In genomic region chrX:74270062-74270901, GRCm38 (mm10) we compare ENCODE assay signal across 8 mouse cellular contexts. TPM values are rescaled to one million over a fixed set of nuclear protein-coding genes. Genes with fewer than 3 reads are reported as not detected.
DNase-seq lines count a peak whose midpoint lies in the region; ATAC-seq and TF ChIP-seq lines count a peak whose summit lies in the region.

TSS of gene Rpl10 (plus strand) at chrX:74270812.

- no peak for TF ChIP-seq CTCF in ES-Bruce4 (IDR thresholded peaks at IDR 0.05; ENCODE audit: low read depth, low read length)

- H3K36me3 ChIP-seq in ES-Bruce4 (ENCODE audit: control insufficient read depth, insufficient read depth, low read length, poor library complexity, severe bottlenecking): peaks cover 20% of the 10 kb centered on the region
- H3K36me3 ChIP-seq in forebrain, embryonic 14.5 days (ENCODE audit: control insufficient read depth, insufficient read depth, low read length): peaks cover 8% of the 10 kb centered on the region; the same call in 1 of the 2 replicates
- no peaks in the 10 kb centered on the region for H3K36me3 ChIP-seq in neural tube, embryonic 15.5 days

- no peaks in the 10 kb centered on the region for H3K4me1 ChIP-seq in ES-Bruce4 (ENCODE audit: control insufficient read depth, insufficient read depth, low read length)
- no peaks in the 10 kb centered on the region for H3K4me1 ChIP-seq in forebrain, embryonic 14.5 days (ENCODE audit: control insufficient read depth, insufficient read depth, low read length)
- H3K4me1 ChIP-seq in neural tube, embryonic 15.5 days: peaks cover 10% of the 10 kb centered on the region

- ATAC-seq in forebrain, embryonic 14.5 days: peak; percentile 96
- ATAC-seq in neural tube, embryonic 15.5 days (ENCODE audit: low FRiP score): peak; percentile 97

- DNase-seq in cerebellum, adult 11 months: peak; percentile 85
- DNase-seq in forebrain, embryonic 14.5 days (ENCODE audit: low spot score): peak; percentile 98
- peak; percentile 85 to 88 for DNase-seq in heart, postnatal 14 days
- DNase-seq in layer of hippocampus, adult 11-12 months (ENCODE audit: low spot score): peak; percentile 94
- peak; percentile 95 for DNase-seq in lung, adult 18-20 months
- peak; percentile 92 for DNase-seq in testis, postnatal 14 days (ENCODE audit: low spot score)

- peak within 1 kb of the TSS; percentile 89 for H3K9ac ChIP-seq in ES-Bruce4 (ENCODE audit: low read depth, poor library complexity, severe bottlenecking)
- H3K9ac ChIP-seq in forebrain, embryonic 14.5 days (ENCODE audit: low read length): peak within 1 kb of the TSS; percentile 74
- H3K9ac ChIP-seq in neural tube, embryonic 15.5 days (replicated peaks): peak within 1 kb of the TSS; percentile 65

- 0 out of 2 replicates have a peak, but pooled peaks have one; percentile 27 for TF ChIP-seq EP300 in ES-Bruce4 (IDR thresholded peaks at IDR 0.05; ENCODE audit: insufficient read depth, low read depth, low read length)

- no peaks in the 10 kb centered on the region for H3K27me3 ChIP-seq in ES-Bruce4 (ENCODE audit: control insufficient read depth, insufficient read depth, low read length, poor library complexity, severe bottlenecking)
- H3K27me3 ChIP-seq in forebrain, embryonic 14.5 days (replicated peaks; ENCODE audit: control insufficient read depth, insufficient read depth, low read length): no peaks in the 10 kb centered on the region
- no peaks in the 10 kb centered on the region for H3K27me3 ChIP-seq in neural tube, embryonic 15.5 days (replicated peaks)

- peak; percentile 83 for TF ChIP-seq POLR2A in ES-Bruce4 (IDR thresholded peaks at IDR 0.05; ENCODE audit: insufficient read depth, low read length)

- no peaks in the 10 kb centered on the region for H3K9me3 ChIP-seq in ES-Bruce4 (replicated peaks; ENCODE audit: control insufficient read depth, insufficient read depth, low read length, poor library complexity, severe bottlenecking)
- H3K9me3 ChIP-seq in forebrain, embryonic 14.5 days (replicated peaks; ENCODE audit: control insufficient read depth, low read length): no peaks in the 10 kb centered on the region
- H3K9me3 ChIP-seq in neural tube, embryonic 15.5 days (replicated peaks): no peaks in the 10 kb centered on the region

- H3K4me3 ChIP-seq in ES-Bruce4 (ENCODE audit: low read depth, low read length): peak within 1 kb of the TSS; percentile 94
- peak within 1 kb of the TSS; percentile 50 for H3K4me3 ChIP-seq in forebrain, embryonic 14.5 days (ENCODE audit: low read depth, low read length)
- H3K4me3 ChIP-seq in neural tube, embryonic 15.5 days (replicated peaks): peak within 1 kb of the TSS; percentile 53

- 33% methylated on average over 42 of the region's 42 CpGs for WGBS in forebrain, embryonic 14.5 days
- 19% methylated on average over 42 of the region's 42 CpGs for WGBS in neural tube, embryonic 15.5 days

- intact Hi-C loops in heart, postnatal 14 days (cut with DNase I): no loop called here

- peak within 1 kb of the TSS; percentile 63 for H3K4me2 ChIP-seq in forebrain, embryonic 14.5 days (ENCODE audit: low read length)
- H3K4me2 ChIP-seq in neural tube, embryonic 15.5 days: peak within 1 kb of the TSS; percentile 57

- peak within 1 kb of the TSS; percentile 98 for H3K27ac ChIP-seq in ES-Bruce4 (ENCODE audit: insufficient read depth, low read length)
- peak within 1 kb of the TSS; percentile 94 for H3K27ac ChIP-seq in forebrain, embryonic 14.5 days (ENCODE audit: low read depth, low read length)
- H3K27ac ChIP-seq in neural tube, embryonic 15.5 days (replicated peaks): peak within 1 kb of the TSS; percentile 97

RNA-seq across cellular contexts. Expression of gene Rpl10, which starts in this region (rescaled TPM):
- polyA plus RNA-seq in ES-Bruce4 (2011; ENCODE audit: insufficient read depth, insufficient read length, low read depth, missing spikeins): 239 and 288 TPM in 2 replicates
- polyA plus RNA-seq in forebrain, embryonic 14.5 days (2014; fragmentation: Nextera tagmentation; extraction: Ambion mirVana): 528 and 677 TPM in 2 replicates
- total RNA-seq in heart, postnatal 14 days (2021): 100 to 1,000 TPM; 153 to 191 TPM
- polyA plus RNA-seq in neural tube, embryonic 15.5 days (2015; fragmentation: Nextera tagmentation; extraction: Ambion mirVana): 436 and 510 TPM in 2 replicates

Comparison
In these comparisons a context has a peak if more than half of its experiments do, and no peak if none do; other contexts are left out.
1. Peak in every context shown above with its lines: DNase-seq, ATAC-seq, H3K4me3 ChIP-seq and H3K27ac ChIP-seq.